Mouse (Mus musculus) macrophage (primary cell): ENCODE measurements at regions not wholly inside any gene's neighbourhood (a gene's known extent, or its start where the extent isn't known, plus 50 kb on each side); places are given as distances from the start of the nearest gene placed in this dataset.
A peak's percentile ranks its signal among the peaks of the same experiment; 100 is the strongest.

Source experiments
- H3K27ac ChIP-seq: fragments of 350-480 bp; formaldehyde crosslinking; 2 replicates; pipeline ENCODE4 v1.9.0; 2021
- H3K36me3 ChIP-seq: fragments of 350-480 bp; formaldehyde crosslinking; 2 replicates; pipeline ENCODE4 v1.9.0; 2021; ENCODE audit errors: inconsistent target
- H3K4me3 ChIP-seq: fragments of 350-480 bp; formaldehyde crosslinking; 2 replicates; pipeline ENCODE4 v1.9.0; 2021; ENCODE audit errors: inconsistent target
- H3K79me2 ChIP-seq: fragments of 350-480 bp; formaldehyde crosslinking; 2 replicates; pipeline ENCODE4 v1.9.0; 2021; ENCODE audit errors: inconsistent target
- WGBS: methylation state at CpG from one replicate; pipeline ENCODE4 v1.1.7; 2026; ENCODE audit warnings: inconsistent platforms; ENCODE audit not compliant: missing documents; 5-methylcytosine and 5-hydroxymethylcytosine counted together

GRCm38 (mm10) chr19:21135297-21135997, 136.6 kb upstream of the Zfand5 start:
- 89% methylated on average over 6 of the region's 6 CpGs for WGBS
- Histone ChIP-seq H3K36me3 (no peaks in the 10 kb centered on the region), H3K27ac (no peak overlapping the region), H3K4me3 (no peak overlapping the region), H3K79me2 (no peaks in the 10 kb centered on the region)

- H3K27ac ChIP-seq = no peak overlapping the region
- no peaks in the 10 kb centered on the region for H3K36me3 ChIP-seq
- H3K79me2 ChIP-seq = no peaks in the 10 kb centered on the region
- WGBS = 90% methylated on average over 5 of the region's 5 CpGs
- no peak overlapping the region for H3K4me3 ChIP-seq
Measured at GRCm38 (mm10) chr19:21129653-21130052, 142.4 kb upstream of the Zfand5 start.

GRCm38 (mm10) chr19:21127079-21127745, 144.9 kb upstream of the Zfand5 start:
- Histone ChIP-seq H3K4me3 (no peak overlapping the region), H3K36me3 (no peaks in the 10 kb centered on the region), H3K79me2 (no peaks in the 10 kb centered on the region), H3K27ac (peak overlapping the region; percentile 79)
- WGBS = 16% methylated on average over 8 of the region's 8 CpGs

- H3K79me2 ChIP-seq = no peaks in the 10 kb centered on the region
- 55% methylated on average over 2 of the region's 2 CpGs for WGBS
- no peaks in the 10 kb centered on the region for H3K36me3 ChIP-seq
- H3K27ac ChIP-seq = peak overlapping the region; percentile 79
- no peak overlapping the region for H3K4me3 ChIP-seq
Measured at GRCm38 (mm10) chr19:21126670-21127069, 145.4 kb upstream of the Zfand5 start.

GRCm38 (mm10) chr19:21119477-21119876, 152.6 kb upstream of the Zfand5 start:
- Histone ChIP-seq H3K27ac (no peak overlapping the region), H3K36me3 (no peaks in the 10 kb centered on the region), H3K4me3 (no peak overlapping the region), H3K79me2 (no peaks in the 10 kb centered on the region)
- WGBS = 95% methylated on average over 6 of the region's 6 CpGs

GRCm38 (mm10) chr19:21118782-21119181, 153.3 kb upstream of the Zfand5 start:
- Histone ChIP-seq H3K79me2 (no peaks in the 10 kb centered on the region), H3K4me3 (no peak overlapping the region), H3K27ac (no peak overlapping the region), H3K36me3 (no peaks in the 10 kb centered on the region)
- 94% methylated on average over 4 of the region's 4 CpGs for WGBS

- WGBS = 9% methylated on average over 2 of the region's 2 CpGs
- Histone ChIP-seq H3K36me3 (no peaks in the 10 kb centered on the region), H3K79me2 (no peaks in the 10 kb centered on the region), H3K27ac (peak overlapping the region; percentile 49), H3K4me3 (no peak overlapping the region)
Measured at GRCm38 (mm10) chr19:21115693-21116092, 156.4 kb upstream of the Zfand5 start.

GRCm38 (mm10) chr19:21111836-21112235, 157.8 kb upstream of the Tmc1 start:
- no peaks in the 10 kb centered on the region for H3K79me2 ChIP-seq
- 69% methylated on average over 5 of the region's 5 CpGs for WGBS
- H3K27ac ChIP-seq = no peak overlapping the region
- no peak overlapping the region for H3K4me3 ChIP-seq
- H3K36me3 ChIP-seq = no peaks in the 10 kb centered on the region

GRCm38 (mm10) chr19:21108311-21108710, 154.3 kb upstream of the Tmc1 start:
- H3K27ac ChIP-seq = no peak overlapping the region
- H3K36me3 ChIP-seq = no peaks in the 10 kb centered on the region
- H3K79me2 ChIP-seq = no peaks in the 10 kb centered on the region
- H3K4me3 ChIP-seq = no peak overlapping the region
- 100% methylated on average over 2 of the region's 2 CpGs for WGBS

GRCm38 (mm10) chr19:21107741-21108140, 153.7 kb upstream of the Tmc1 start:
- H3K36me3 ChIP-seq = no peaks in the 10 kb centered on the region
- no peak overlapping the region for H3K27ac ChIP-seq
- WGBS = 83% methylated on average over 2 of the region's 3 CpGs
- H3K79me2 ChIP-seq = no peaks in the 10 kb centered on the region
- H3K4me3 ChIP-seq = no peak overlapping the region

GRCm38 (mm10) chr19:21107275-21107674, 153.3 kb upstream of the Tmc1 start:
- no peaks in the 10 kb centered on the region for H3K36me3 ChIP-seq
- H3K79me2 ChIP-seq = no peaks in the 10 kb centered on the region
- WGBS = 87% methylated on average over 4 of the region's 4 CpGs

GRCm38 (mm10) chr19:21106766-21107165, 152.8 kb upstream of the Tmc1 start:
- WGBS = 91% methylated on average over 10 of the region's 10 CpGs
- no peak overlapping the region for H3K4me3 ChIP-seq
- H3K36me3 ChIP-seq = no peaks in the 10 kb centered on the region
- no peaks in the 10 kb centered on the region for H3K79me2 ChIP-seq
- H3K27ac ChIP-seq = no peak overlapping the region

More at GRCm38 (mm10) chr19:21107275-21107674, 153.3 kb upstream of the Tmc1 start:
- H3K27ac ChIP-seq = no peak overlapping the region
- no peak overlapping the region for H3K4me3 ChIP-seq

GRCm38 (mm10) chr19:21106241-21106669, 152.3 kb upstream of the Tmc1 start:
- Histone ChIP-seq H3K27ac (0 out of 2 replicates have a peak overlapping the region, but pooled peaks have one; percentile 17), H3K4me3 (no peak overlapping the region), H3K79me2 (no peaks in the 10 kb centered on the region), H3K36me3 (no peaks in the 10 kb centered on the region)
- 19% methylated on average over 6 of the region's 6 CpGs for WGBS

GRCm38 (mm10) chr19:21105004-21105403, 151.0 kb upstream of the Tmc1 start:
- 68% methylated on average over 6 of the region's 6 CpGs for WGBS
- H3K79me2 ChIP-seq = no peaks in the 10 kb centered on the region
- no peak overlapping the region for H3K4me3 ChIP-seq
- H3K27ac ChIP-seq = peak overlapping the region; percentile 49
- no peaks in the 10 kb centered on the region for H3K36me3 ChIP-seq

GRCm38 (mm10) chr19:21104462-21104936, 150.5 kb upstream of the Tmc1 start:
- WGBS = 15% methylated on average over 8 of the region's 8 CpGs
- H3K27ac ChIP-seq = peak overlapping the region; percentile 49
- H3K4me3 ChIP-seq = no peak overlapping the region
- H3K79me2 ChIP-seq = no peaks in the 10 kb centered on the region
- no peaks in the 10 kb centered on the region for H3K36me3 ChIP-seq
